Mouse (Mus musculus) ES-E14 (cell line): Measurements from ENCODE around the gene Ctnnd2. TPM values are rescaled to one million over a fixed set of nuclear protein-coding genes. Genes with fewer than 3 reads are reported as not detected.

Experiments
- DNase-seq: peaks from one replicate; pipeline ENCODE4 v3.0.0-alpha.2; 2013; ENCODE audit warnings: low read depth, low spot score
- H3K27ac ChIP-seq: 2 replicates; pipeline ENCODE4 v1.5.1; 2012; ENCODE audit warnings: low read depth, mild to moderate bottlenecking, low read length, moderate library complexity, mixed read lengths; ENCODE audit not compliant: poor library complexity, insufficient read depth, severe bottlenecking
- H3K36me3 ChIP-seq: 2 replicates; pipeline ENCODE4 v1.6.1; 2012; ENCODE audit warnings: mild to moderate bottlenecking, low read length, moderate library complexity, mixed read lengths; ENCODE audit not compliant: control insufficient read depth, poor library complexity, insufficient read depth, severe bottlenecking
- H3K4me1 ChIP-seq, 2 experiments: fragments of 150-350 bp in 1 of 2; sonication (generic) in 1 of 2; 2 replicates each; pipeline ENCODE4 v1.6.1; 2012; ENCODE audit warnings: low read length in 2 of 2, mild to moderate bottlenecking in 1 of 2, mixed read lengths in 1 of 2; ENCODE audit not compliant: control insufficient read depth in 2 of 2, insufficient read depth in 2 of 2, poor library complexity in 1 of 2
- H3K4me3 ChIP-seq, 2 experiments: fragments of 150-350 bp in 1 of 2; sonication (generic) in 1 of 2; 2 replicates each; pipeline ENCODE4 v1.5.1; 2012; ENCODE audit warnings: low read length in 2 of 2, low read depth in 1 of 2, mild to moderate bottlenecking in 1 of 2, mixed read lengths in 1 of 2; ENCODE audit not compliant: insufficient read depth in 1 of 2, poor library complexity in 1 of 2, severe bottlenecking in 1 of 2
- H3K9ac ChIP-seq: 2 replicates; pipeline ENCODE4 v1.6.1; 2012; ENCODE audit warnings: low read depth, mild to moderate bottlenecking, low read length, mixed read lengths; ENCODE audit not compliant: poor library complexity, insufficient read depth, severe bottlenecking
- H3K9me3 ChIP-seq: fragments of 150-350 bp; sonication (generic); 2 replicates; pipeline ENCODE4 v1.6.1; 2012; ENCODE audit warnings: low read depth, mild to moderate bottlenecking, low read length; ENCODE audit not compliant: control insufficient read depth, insufficient read depth
- CHD2 ChIP-seq: IDR thresholded peaks from 2 replicates; pipeline ENCODE4 v1.6.1; 2014; ENCODE audit warnings: mild to moderate bottlenecking, low read depth, low read length, inconsistent platforms
- HCFC1 ChIP-seq: IDR thresholded peaks from 2 replicates; pipeline ENCODE4 v1.6.1; 2012; ENCODE audit warnings: low read length, inconsistent platforms, borderline replicate concordance; ENCODE audit not compliant: insufficient read depth
- MAFK ChIP-seq: IDR thresholded peaks from 2 replicates; pipeline ENCODE4 v1.6.1; 2014; ENCODE audit warnings: mild to moderate bottlenecking, low read depth, low read length, inconsistent platforms; ENCODE audit not compliant: insufficient read depth
- ZC3H11A ChIP-seq: IDR thresholded peaks from 2 replicates; pipeline ENCODE4 v1.6.1; 2012; ENCODE audit warnings: low read depth, mild to moderate bottlenecking, inconsistent platforms, low read length, borderline replicate concordance
- ZNF384 ChIP-seq: IDR thresholded peaks from 2 replicates; pipeline ENCODE4 v1.6.1; 2012; ENCODE audit warnings: low read depth, low read length, inconsistent platforms
- in situ Hi-C, 2 experiments: fragments of 600-800 bp; cut with MboI; formaldehyde crosslinking; loops; one replicate each; pipeline ENCODE4 v1.15.1; 2025; ENCODE audit warnings: low sequenced_read_pairs in 2 of 2, inconsistent platforms in 1 of 2; ENCODE audit not compliant: unreplicated experiment in 2 of 2
- total RNA-seq: library from RNA; depleted of rRNA; stranded (reverse); fragments of 300-350 nt; gene quantifications from 2 replicates; pipeline ENCODE4 v1.2.3, GENCODE M21; 2012

The Ctnnd2 gene
- total RNA-seq, 1 experiment: 3.6 TPM

- TF ChIP-seq MAFK: no peak
- no peak for TF ChIP-seq ZC3H11A
- no peak for TF ChIP-seq HCFC1
- TF ChIP-seq CHD2: no peak
- TF ChIP-seq ZNF384: no peak
- Histone ChIP-seq H3K4me1 (no peaks in the 10 kb centered on the region), H3K4me3 (no peak overlapping the region), H3K9ac (no peak overlapping the region), H3K36me3 (no peaks in the 10 kb centered on the region), H3K27ac (no peak overlapping the region), H3K9me3 (no peaks in the 10 kb centered on the region)
- in situ Hi-C loops: no loop called here
- DNase-seq: no peak
These were observed 850.1 kb downstream of the Ctnnd2 start for GRCm38 (mm10) chr15:31022497-31022896.

GRCm38 (mm10) chr15:31023766-31024165 is 851.4 kb downstream of the Ctnnd2 start:
- Histone ChIP-seq H3K9ac (no peak overlapping the region), H3K4me3 (no peak overlapping the region), H3K9me3 (no peaks in the 10 kb centered on the region), H3K36me3 (no peaks in the 10 kb centered on the region), H3K4me1 (no peaks in the 10 kb centered on the region; a peak in 1 of 4 replicates), H3K27ac (no peak overlapping the region)
- no peak for DNase-seq
- in situ Hi-C loops: no loop called here
- TF ChIP-seq HCFC1 (no peak), ZC3H11A (no peak), ZNF384 (no peak), CHD2 (no peak), MAFK (no peak)

GRCm38 (mm10) chr15:31027448-31028230 is 855.2 kb downstream of the Ctnnd2 start:
- Histone ChIP-seq H3K27ac (no peak overlapping the region), H3K9ac (no peak overlapping the region), H3K4me1 (no peaks in the 10 kb centered on the region; a peak in 1 of 4 replicates), H3K36me3 (no peaks in the 10 kb centered on the region), H3K4me3 (no peak overlapping the region), H3K9me3 (no peaks in the 10 kb centered on the region)
- no peak for DNase-seq
- no peak for TF ChIP-seq MAFK
- TF ChIP-seq HCFC1: no peak
- TF ChIP-seq CHD2: no peak
- TF ChIP-seq ZC3H11A: no peak
- TF ChIP-seq ZNF384: no peak
- in situ Hi-C loops: no loop called here

- no peak overlapping the region for H3K9ac ChIP-seq
- in situ Hi-C loops: no loop called here
- TF ChIP-seq ZNF384: no peak
- TF ChIP-seq MAFK: no peak
These were observed 872.6 kb downstream of the Ctnnd2 start for GRCm38 (mm10) chr15:31044983-31045382.

More at GRCm38 (mm10) chr15:31044983-31045382, 872.6 kb downstream of the Ctnnd2 start:
- no peaks in the 10 kb centered on the region for H3K9me3 ChIP-seq
- no peak for DNase-seq
- H3K4me1 ChIP-seq: no peaks in the 10 kb centered on the region
- H3K27ac ChIP-seq: no peak overlapping the region
- H3K36me3 ChIP-seq: no peaks in the 10 kb centered on the region
- no peak overlapping the region for H3K4me3 ChIP-seq
